Mouse (Mus musculus): ENCODE results near the gene Papln.

Gene Papln

DNA sequence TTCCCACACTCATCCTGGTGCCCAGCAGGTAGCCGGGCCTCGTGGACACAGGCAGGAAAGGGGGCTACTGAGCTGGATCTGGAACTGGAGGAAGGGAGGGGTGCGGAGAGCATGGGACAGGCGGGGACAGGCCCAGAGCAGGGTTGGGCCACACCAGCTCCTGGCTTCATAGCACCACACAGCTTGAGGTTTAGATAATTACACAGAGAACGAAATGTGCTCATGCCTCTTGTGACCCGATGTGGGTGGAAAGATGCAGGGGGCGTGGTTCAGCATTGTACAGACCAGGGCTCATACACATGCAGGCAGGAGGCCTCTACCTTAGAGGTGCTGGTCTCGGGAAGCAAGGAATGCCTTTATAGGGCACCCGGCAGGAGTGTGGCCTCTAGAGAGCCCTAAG lies 4.4 kb downstream of the Papln start:
- no peak for DNase-seq (ENCODE audit: low spot score in 2 of 2)

DNA sequence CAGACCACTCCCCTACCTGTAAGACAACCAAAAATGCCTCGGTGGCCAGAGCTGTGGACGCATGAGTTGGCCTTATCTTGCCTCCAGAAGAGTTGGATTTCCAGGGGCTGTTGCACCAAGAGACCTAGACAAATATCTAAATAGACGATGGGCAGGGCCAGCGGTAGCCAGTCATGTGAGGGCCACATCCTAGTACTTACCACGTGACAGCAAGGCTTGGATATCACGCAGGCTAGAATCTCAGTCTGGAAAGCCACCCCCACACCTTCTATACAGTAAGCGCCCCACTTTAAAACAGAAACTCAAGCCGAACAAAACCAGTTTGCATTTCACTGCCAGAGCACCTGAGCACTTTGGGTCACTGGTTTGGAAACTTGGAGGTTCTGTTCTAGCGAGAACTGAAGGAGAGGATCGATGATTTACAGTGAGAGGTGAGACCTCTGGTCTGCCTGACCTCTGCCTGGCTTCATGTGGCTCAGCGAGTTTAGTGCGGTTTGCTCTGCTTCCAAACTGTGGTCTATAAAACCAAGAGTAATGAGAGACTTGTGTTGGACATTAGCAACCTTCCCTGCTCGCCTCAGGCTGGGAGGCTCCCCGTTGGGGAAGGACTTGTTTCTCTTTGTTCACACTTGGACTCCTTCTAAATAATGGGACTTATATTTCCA lies 4.9 kb downstream of the Papln start:
- DNase-seq (ENCODE audit: low spot score in 2 of 2): no peak

DNA sequence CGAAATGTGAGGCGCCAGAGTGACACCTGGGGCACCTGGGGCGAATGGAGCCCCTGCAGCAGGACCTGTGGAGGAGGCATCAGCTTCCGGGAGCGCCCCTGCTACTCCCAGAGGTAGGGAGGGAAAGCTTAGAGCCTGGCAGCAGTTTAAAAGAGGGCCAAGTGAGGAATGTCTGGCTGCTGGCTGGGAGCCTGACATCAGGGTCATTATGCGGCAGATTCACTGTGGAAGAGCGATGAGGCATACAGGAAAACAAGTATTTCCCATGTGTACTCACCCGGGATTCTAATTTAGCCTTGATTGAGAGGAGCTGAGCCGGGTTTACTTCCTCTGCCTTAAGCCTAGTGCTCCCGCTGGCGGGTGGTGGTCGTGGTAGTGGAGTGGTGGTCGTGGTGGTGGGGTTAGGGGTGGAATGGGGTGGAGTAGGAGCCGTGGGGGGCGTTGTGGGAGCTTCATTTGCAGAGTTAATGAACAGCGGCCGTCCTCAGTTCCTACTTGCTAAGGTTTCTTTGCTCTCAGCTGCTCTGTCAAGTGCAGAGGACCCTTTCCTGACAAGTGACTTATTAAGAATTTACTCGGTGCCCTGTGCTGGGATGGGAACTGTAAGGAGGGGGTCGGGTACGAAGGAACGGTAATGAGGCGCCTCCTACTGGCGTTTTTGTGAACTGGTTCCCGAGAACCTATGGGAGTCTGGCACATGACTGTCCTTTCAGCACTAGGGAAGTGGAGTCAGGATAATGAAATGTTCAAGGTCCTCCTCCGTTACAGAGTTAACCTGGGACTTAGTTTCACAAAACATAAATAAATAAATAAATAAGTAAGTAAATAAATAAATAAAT lies 7.2 kb downstream of the Papln start:
- DNase-seq (ENCODE audit: low spot score in 2 of 2): peak in 1 of 2 experiments; percentile 36

DNA sequence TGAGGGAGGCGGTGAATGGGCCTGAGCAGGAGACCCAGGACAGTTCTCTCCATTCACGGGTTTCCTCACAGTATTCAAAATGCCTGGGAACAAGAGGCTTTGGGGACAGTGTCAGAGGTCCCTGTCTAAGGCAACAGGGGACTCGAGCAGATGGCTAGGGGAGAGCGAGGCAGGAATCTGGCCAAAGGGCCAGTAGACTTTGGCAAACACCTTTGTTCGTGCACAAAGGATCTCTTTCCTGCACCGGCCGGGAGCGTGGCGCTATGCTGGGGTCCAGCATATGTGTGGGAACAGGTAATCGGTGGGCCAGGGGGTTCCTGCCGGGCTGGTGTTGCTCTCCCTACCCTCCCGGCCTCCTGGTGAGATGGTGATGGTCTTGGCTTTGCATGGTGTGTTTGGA lies 12.2 kb downstream of the Papln start:
- DNase-seq (ENCODE audit: low spot score in 2 of 2): no peak

DNA sequence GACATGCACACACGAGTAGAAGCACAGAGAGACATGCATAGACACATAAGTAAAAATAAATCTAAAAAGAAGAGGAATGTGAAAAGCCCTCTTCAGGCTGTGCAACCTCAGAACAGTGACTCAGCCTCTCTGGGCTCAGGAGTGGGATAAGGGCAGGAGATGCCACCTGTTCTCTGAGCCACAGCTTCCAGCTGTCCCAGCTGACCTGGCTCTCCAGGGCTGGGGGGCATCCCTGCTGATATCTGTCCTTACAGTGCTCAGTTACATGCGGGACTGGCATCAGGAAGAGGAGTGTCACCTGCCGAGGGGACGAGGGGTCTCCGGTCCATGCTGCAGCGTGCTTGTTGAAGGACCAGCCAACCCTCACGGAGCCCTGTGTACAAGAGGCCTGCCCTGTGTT lies 13.3 kb downstream of the Papln start:
- DNase-seq (ENCODE audit: low spot score in 2 of 2): no peak

DNA sequence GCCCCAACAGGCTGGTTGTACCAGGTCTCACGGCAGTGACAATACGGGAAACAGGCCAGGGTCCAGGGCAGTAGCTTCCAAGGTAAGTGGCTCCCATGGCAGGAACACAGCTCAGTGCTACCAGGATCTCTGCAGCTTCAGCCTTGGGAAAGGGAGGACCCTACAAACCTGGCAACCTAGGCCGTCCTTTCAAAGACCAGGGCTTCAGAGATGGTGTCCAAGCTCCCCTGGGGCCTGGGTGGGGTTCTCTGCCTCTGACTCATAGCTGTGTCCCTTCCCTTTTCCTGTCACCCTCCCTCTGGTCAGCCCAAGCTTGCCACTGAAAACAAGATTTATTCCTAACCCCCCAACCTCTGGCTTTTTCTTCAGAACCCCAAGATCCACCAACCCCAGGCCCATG lies 16.7 kb downstream of the Papln start:
- no peak for DNase-seq (ENCODE audit: low spot score in 2 of 2)

DNA sequence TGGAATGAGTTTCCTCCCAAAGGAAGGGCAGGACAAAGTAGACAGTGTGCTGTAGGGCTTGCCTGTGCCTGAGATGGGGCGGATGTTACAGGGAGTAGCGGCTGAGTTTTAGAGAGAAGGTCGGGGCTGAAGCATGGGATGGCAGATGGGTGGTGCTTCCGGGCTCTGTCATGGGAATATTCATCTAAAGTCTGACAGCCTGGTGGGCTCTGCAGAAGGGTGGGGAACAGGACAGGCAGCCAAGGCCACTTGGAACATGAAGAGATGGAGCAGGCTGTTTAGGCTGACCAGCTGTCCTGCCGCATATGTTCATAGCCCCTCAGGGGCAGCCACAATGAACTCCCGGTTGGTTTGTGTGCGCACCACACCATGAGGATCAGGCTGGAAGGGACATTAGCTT lies 17.8 kb downstream of the Papln start:
- no peak for DNase-seq (ENCODE audit: low spot score in 2 of 2)

DNA sequence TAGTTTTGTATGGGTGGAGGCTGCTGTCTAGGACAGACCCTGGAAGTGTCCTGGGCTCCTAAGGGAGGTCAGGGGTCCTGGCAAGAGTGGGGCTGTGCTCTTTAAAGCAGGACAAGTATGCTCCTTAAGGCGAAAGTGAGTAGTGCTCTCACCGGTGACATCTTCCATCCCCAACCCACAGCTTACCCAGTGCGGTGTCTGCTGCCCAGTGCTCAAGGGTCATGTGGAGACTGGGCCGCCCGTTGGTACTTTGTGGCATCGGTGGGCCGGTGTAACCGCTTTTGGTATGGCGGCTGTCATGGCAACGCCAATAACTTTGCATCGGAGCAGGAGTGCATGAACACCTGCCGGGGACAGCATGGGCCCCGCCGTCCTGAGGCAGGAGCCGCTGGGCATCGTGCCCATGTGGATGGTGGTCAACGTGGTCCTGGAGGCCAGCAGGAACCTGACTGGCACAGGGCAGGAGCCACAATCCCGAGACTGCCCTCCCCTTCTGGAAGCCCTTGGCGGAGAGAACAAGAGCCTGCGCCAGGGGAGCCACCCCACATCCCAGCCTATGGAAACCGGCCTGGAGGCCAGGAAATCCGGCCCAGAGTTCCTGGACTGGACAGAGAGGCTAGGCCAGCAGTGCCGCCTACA lies 18.3 kb downstream of the Papln start:
- no peak for DNase-seq (ENCODE audit: low spot score in 2 of 2)

DNA sequence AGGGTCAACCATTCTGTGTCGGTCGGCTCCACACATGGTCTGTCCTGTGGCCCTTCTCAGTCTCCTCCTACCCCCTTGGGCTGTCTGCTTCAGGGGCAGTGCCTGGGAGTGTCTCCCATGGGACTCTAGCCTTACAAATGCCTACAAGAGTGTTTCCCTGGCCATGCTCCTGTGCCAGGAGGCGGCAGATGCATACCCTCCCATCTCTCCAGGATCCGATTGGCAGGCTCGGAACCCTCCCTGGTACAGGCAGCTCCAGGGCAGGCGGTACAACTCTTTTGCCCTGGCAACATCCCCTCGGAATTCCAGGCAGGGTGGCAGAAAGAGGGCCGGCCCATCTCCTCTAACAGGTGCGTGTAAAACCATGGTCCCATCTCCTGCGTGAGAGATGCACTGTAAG lies 19.2 kb downstream of the Papln start:
- no peak for DNase-seq (ENCODE audit: low spot score in 2 of 2)

DNA sequence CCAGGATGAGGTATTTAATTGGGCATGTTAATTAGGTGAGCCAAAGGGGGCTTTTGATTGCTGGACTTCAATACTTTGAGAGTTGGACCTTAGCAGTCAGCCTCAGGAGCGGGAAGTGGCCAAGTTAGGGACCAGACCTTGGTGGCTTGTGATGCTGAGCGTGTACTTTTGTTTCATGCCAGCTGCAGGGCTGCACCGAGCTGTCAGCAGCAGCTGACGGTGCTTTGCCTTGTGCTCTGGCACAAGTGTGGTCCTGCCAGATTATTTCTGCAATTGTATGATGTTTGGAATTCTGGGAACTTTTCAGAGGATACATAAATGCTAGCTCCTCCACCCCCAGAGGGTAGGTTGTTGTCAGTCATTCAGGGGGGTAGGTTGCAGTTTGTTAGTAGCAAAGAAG lies 21.9 kb downstream of the Papln start:
- DNase-seq (ENCODE audit: low spot score in 2 of 2): no peak

DNA sequence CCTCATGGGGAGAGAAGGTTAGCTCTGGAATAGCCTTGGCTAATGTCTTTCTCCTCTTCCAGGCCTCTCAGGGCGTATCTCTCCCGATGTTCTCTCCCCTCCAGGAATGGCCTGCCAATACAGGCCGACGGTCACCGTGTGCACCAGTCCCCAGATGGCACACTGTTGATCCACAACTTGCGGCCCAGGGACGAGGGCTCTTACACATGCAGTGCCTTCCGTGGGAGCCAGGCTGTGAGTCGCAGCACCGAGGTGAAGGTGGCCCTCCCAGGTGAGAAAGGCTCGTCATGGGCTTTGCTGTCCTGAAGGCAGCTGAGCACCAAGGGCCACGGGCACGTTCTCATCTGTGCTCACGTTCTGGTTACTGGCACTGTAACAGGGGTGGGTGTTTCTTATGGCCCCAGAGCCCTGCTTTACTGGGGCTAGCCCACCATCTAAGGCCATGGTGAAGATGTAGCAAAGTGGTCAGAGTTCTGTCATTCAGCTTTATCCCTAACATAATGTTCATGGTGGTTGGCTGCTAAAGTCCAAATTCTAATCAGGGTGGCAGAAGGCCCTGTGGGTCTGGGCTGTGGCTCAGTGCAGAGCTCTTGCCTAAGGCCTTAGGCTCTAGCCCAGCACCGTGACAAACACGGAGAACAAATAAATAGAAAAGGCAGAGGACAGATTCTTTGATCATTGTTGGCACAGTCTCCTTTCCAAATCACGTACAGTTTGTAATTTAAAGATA lies 25.8 kb downstream of the Papln start:
- no peak for DNase-seq (ENCODE audit: low spot score in 2 of 2)

DNA sequence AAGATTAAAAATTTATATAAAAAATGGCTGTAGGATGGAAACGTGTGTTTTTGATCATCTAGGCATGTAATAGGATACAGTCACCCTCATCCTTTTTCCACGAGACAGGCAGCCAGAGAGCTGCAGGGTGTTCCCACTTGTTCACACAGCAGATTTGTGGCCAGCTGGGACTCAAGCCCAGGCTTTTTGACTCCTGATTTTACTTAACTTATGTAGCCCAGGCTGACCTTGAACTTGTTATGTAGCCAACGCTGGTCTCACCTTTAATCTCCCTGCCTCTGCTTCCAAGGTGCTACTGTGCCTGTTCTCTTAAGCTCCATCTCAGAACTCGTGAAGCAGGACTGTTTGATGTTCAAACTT lies 26.3 kb downstream of the Papln start:
- DNase-seq (ENCODE audit: low spot score in 2 of 2): no peak

DNA sequence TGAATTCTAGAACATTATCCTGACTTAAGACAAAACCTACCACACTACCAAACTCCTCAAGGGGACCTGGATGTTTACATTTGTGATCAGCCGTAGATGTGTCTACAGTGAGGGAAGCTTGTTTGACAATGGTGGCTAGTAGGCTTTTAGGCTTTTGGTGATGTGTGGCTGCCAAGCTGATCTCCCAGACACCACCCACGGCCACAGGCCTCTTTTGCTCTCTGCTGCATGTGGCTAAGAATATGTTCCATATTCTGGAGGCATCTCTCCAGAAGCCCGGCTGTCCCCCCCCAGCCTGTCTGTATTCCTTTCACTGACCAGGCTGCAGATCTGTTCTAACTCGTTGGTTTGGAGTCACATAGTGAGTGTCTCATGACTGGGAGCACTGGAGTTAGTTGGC lies 27.3 kb downstream of the Papln start:
- no peak for DNase-seq (ENCODE audit: low spot score in 2 of 2)

DNA sequence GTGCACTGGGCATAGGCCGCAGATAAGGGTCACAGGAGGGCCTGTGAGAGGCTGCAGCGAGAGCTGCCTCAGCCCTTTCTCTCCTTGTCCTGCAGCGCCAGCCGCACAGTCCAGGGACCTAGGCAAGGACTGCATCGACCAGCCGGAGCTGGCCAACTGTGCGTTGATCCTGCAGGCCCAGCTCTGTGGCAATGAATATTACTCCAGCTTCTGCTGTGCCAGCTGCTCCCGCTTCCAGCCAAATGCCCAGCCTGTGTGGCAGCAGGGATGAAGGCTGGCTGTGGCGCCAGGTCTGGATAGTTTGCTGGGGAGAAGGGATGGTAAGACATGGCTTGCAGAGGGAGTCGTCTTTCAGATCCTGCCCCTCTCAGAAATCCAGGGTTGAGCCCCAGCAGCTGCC lies 28.3 kb downstream of the Papln start:
- DNase-seq (ENCODE audit: low spot score in 2 of 2): no peak

DNA sequence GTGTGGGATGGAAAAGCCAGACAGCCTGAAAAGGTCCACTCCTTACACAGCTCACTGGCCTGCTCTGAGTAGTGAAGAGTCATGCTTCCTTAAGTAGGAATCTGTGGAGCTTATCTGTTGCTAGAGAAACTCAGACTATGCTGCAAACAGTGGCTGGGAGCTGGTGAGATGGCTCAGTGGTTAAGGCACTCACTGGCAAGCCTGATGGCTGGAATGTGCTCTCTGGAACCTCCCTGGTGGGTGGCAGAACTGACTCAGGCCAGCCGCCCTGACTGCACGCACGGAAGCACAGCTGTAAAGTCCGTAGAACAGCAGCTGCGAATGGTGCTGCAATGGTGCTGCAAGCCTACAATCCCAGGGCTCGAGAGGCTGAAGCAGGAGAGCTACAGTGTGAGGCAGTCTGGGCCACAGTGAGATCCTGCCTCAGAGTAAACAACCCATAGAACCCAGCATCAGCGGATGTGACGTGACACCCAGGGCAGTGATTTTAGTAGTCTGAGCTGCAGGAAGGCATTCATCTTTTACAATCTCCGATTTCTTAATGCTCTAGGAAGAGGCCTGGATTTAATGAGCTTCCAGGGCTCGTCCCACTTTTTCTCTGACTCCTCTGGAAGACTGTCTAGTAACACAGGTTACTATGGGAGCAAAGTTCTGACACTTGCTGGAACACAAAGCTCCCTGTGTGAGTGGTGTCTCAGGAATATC lies 29.4 kb downstream of the Papln start:
- no peak for DNase-seq (ENCODE audit: low spot score in 2 of 2)

DNA sequence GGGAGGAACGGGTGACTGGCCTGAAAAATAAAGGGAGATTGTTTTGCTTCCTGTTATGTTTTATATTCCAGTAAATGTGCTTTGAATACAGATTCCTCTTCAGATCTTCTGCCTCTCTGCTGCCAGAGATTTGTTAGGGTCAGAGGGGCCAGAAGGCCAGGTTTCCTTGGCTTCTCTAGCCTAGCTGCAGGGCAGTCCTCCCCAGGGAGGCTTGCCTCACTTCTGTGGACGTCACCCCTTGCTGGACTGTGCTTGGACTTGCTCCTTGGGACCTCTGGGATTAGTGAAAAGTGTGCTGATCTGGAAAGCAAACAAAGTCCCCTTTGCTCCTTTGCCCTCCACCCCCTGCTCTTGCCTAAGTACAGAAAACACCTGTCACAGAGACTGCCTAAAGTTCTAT lies 31.6 kb downstream of the Papln start:
- no peak for DNase-seq (ENCODE audit: low spot score in 2 of 2)

DNA sequence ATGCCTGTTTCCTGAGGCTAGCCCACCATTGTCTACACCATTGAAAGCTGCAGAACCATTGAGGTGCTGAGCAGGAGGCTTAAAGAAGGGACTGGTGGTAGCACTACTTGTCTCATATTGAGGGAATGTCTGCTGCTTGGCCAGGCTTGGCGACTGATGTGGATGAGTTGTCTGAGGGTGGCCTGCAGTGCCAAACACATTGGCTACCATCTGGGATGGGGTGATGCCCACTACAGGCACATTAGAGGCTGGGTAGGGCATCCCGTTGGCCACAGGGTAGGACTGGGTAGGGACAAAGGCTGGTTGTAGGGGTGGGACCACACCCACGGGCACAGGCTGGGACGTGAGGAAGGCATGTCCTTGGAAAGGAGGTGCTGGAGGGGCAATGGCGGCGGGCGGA lies 32.2 kb downstream of the Papln start:
- no peak for DNase-seq (ENCODE audit: low spot score in 2 of 2)

DNA sequence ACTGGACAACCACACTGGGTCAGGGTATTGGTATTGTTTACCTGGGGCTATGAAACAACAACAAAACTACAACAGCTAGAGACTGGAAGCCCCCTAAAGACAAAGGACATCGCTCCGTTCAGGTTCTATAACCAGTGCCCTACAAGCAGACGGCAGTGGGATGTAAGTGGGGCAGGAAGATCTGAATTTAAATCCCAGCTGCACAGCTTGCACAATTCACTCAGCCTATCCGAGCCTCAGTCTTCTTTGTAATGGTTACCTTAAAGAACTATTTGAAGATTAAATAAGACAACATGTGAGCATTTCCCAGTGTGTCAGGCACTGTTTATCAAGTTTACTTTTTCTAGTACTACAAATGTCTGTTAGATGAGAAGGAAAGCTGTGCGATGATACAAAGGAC lies 34.9 kb downstream of the Papln start:
- DNase-seq (ENCODE audit: low spot score in 2 of 2): no peak

DNA sequence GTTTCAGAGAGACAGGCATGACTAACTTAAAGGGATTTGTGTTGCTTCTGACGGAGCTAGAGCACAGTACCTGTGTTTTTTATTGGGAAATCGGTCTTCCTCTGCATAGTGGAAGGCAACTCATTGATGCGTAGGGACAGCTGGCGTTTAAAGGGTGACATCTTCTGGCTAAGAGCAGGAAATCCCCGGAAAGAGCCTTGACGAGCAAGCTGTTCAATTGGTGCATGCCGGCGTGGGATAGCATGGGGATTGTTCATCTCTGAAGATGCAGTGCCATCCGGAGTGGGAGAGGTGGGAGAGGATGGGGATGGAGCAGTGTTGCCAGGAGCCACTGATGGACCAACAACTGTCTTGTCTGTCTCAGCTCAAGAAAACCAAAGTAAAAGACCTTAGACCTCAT lies 37.5 kb downstream of the Papln start:
- DNase-seq (ENCODE audit: low spot score in 2 of 2): no peak

DNA sequence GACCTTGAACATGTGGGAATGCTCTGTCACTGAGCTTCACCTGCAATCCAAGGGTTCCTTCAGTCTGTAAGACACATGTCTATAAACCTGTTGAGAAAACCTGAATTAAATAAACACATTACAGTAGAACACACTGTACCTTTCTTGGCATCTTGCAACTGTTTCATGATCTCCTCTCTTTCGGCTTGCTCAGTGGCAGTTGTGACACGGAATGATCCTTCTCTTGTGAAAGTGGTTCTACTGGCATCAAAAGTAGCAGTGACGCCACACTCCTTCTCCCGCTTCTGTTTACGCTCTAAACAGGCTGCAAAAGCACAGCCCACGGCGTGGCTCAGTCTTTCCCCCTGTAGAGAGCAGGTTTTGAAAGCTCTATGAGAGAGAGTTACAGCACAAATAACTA lies 40.2 kb downstream of the Papln start:
- DNase-seq (ENCODE audit: low spot score in 2 of 2): no peak

DNA sequence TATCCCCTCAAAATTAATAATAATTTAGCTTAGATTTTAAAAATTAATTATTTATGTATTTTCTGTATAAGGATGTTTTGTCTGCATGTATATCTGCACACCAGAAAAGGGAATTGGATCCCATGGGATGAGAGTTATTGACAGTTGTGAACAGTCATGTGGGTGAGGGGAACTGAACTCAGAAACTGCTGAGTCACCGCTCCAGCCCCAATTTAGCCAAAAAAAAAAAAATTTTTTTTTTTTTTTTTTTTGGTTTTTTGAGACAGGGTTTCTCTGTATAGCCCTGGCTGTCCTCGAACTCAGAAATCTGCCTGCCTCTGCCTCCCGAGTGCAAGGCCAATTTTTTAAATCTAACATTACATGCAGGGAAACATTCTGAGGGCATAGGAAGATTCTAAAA lies 48.5 kb downstream of the Papln start:
- DNase-seq (ENCODE audit: low spot score in 2 of 2): no peak

DNA sequence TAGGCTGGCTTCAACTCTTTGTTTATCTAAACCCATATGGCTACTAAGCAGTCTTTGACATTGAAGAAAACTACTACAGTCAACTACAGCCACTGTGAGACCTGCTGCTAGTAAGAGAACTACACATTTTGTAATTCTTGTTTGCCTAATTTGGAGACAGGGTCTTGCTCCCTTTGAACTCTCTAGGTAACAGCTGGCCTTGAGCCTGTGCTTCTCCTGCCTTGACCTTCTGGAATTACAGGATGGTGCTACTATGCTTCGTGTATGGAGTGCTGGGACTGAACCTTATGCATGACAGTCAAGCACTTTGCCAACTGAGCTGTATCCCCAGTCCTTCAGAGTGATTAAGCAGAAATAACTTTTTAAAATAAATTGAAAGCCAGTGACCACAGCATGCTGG lies 53.2 kb downstream of the Papln start:
- no peak for DNase-seq (ENCODE audit: low spot score in 2 of 2)

Measured in natural killer cell, adult 2 months (primary cell).